Mouse (Mus musculus) heart, embryonic 16.5 days (tissue): ENCODE data around the gene Slit1. TPM values are rescaled to one million over a fixed set of nuclear protein-coding genes. Genes with fewer than 3 reads are reported as not detected.

Source experiments
- ATAC-seq: fragments of 200-750 bp; cut with Nextera tagmentation; replicated peaks from 2 replicates; pipeline ENCODE4 v1.8.0; 2017; ENCODE audit warnings: moderate number of reproducible peaks; ENCODE audit not compliant: insufficient read depth, low FRiP score; ENCODE audit errors: extremely low read depth
- H3K27ac ChIP-seq: fragments of 300-500 bp; sonication (generic); 2 replicates; pipeline ENCODE4 v1.5.1; 2014; ENCODE audit warnings: mild to moderate bottlenecking, low read length, control low read depth, moderate library complexity
- H3K27me3 ChIP-seq: fragments of 300-500 bp; sonication (generic); 2 replicates; pipeline ENCODE4 v1.6.1; 2014; ENCODE audit warnings: low read length, mixed read lengths; ENCODE audit not compliant: control insufficient read depth, insufficient read depth
- H3K36me3 ChIP-seq: fragments of 300-500 bp; sonication (generic); 2 replicates; pipeline ENCODE4 v1.6.1; 2014; ENCODE audit not compliant: control insufficient read depth, insufficient read depth
- H3K4me1 ChIP-seq: fragments of 300-500 bp; sonication (generic); 2 replicates; pipeline ENCODE4 v1.6.1; 2014; ENCODE audit warnings: low read length, mixed read lengths; ENCODE audit not compliant: control insufficient read depth, insufficient read depth
- H3K4me2 ChIP-seq: fragments of 300-500 bp; sonication (generic); 2 replicates; pipeline ENCODE4 v1.6.1; 2014; ENCODE audit warnings: low read depth, mild to moderate bottlenecking, control low read depth, low read length
- H3K4me3 ChIP-seq: fragments of 300-500 bp; sonication (generic); 2 replicates; pipeline ENCODE4 v1.5.1; 2014; ENCODE audit warnings: mild to moderate bottlenecking, control low read depth, low read length
- H3K9ac ChIP-seq: fragments of 300-500 bp; sonication (generic); 2 replicates; pipeline ENCODE4 v1.6.1; 2014; ENCODE audit warnings: low read length, control low read depth
- H3K9me3 ChIP-seq: fragments of 300-500 bp; sonication (generic); replicated peaks from 2 replicates; pipeline ENCODE4 v1.6.1; 2016; ENCODE audit warnings: low read length; ENCODE audit not compliant: control insufficient read depth
- WGBS: fragments of 180-500 bp; shearing (Covaris S2); extraction: QIAGEN DNeasy Blood & Tissue Kit; methylation state at CpG from one replicate; pipeline ENCODE4 v1.1.7; 2014; 5-methylcytosine and 5-hydroxymethylcytosine counted together
- polyA plus RNA-seq: library from polyadenylated mRNA; unstranded; fragments of >200 nt; fragmentation: Nextera tagmentation; extraction: Ambion mirVana; gene quantifications from 2 replicates; pipeline ENCODE4 v1.2.1, GENCODE M21; 2015

Slit1 gene
- polyA plus RNA-seq, 1 experiment from 2014 or later, result 0.21 TPM

- no peaks in the 10 kb centered on the region for H3K36me3 ChIP-seq
- no peaks in the 10 kb centered on the region; the same call in 1 of the 2 replicates for H3K27me3 ChIP-seq
- ATAC-seq, result no peak
- WGBS, result 91% methylated on average over 2 of the region's 2 CpGs
- no peak overlapping the region for H3K9ac ChIP-seq
- no peak overlapping the region for H3K4me3 ChIP-seq
- H3K9me3 ChIP-seq, result no peaks in the 10 kb centered on the region
- H3K4me1 ChIP-seq, result no peaks in the 10 kb centered on the region
- H3K27ac ChIP-seq, result no peak overlapping the region
- H3K4me2 ChIP-seq, result no peak overlapping the region
Observed at GRCm38 (mm10) chr19:41686194-41686593, 57.3 kb downstream of the Slit1 start.

DNA sequence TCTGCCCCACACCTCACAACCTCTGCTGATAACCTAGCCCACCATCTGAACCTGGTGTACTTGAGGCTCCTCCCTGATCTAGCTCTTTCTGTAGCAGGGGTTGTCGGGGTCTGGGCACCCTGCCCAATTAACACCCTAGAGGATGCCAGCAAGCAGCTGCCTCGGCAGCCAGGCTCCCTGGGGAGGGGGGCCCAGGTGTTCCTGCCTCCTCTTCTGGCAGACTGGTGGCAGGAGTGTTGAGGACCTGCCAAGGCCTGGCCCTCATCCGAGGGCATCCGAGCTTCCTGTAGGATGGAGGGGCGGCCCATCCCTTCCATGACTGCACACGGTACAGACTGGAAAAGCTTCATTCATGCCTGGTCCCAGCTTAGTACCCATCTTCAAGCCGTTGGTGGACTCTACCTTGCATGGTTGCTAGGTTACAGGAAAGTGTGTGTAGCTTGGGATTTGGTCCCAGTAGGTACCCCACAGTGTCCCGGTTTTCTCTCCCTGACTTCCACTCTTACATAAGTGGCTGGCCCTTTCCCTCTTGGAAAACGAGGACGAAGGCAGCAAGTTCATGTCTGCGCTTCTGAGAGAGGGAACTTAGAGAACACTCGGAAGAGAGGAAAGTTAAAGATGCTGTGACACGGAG lies 57.9 kb downstream of the Slit1 start:
- WGBS, result 71% methylated on average over 13 of the region's 13 CpGs
- no peak overlapping the region for H3K4me2 ChIP-seq
- no peak overlapping the region for H3K4me3 ChIP-seq
- H3K36me3 ChIP-seq, result no peaks in the 10 kb centered on the region
- H3K9ac ChIP-seq, result no peak overlapping the region
- H3K27me3 ChIP-seq, result no peaks in the 10 kb centered on the region; the same call in 1 of the 2 replicates
- no peaks in the 10 kb centered on the region for H3K4me1 ChIP-seq
- no peak overlapping the region for H3K27ac ChIP-seq
- no peak for ATAC-seq
- no peaks in the 10 kb centered on the region for H3K9me3 ChIP-seq

DNA sequence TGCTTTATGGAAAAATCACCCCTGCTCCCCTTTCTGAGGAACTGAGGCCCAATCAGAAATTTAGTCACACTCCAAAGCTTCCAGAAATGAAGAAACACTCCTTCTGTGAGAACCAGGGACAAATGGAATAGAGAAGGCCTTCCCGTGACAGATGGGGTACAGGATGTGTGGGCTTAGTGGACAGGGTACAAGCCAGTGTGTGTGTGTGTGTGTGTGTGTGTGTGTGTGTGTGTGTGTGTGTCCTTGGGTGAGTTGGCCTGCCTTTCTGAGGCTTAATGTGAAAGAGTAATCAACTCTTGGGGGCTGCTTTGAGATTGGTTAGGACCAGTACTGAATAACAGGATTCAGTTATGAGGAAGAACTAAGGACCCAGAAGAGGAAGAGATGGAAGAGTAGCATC lies 58.6 kb downstream of the Slit1 start:
- no peaks in the 10 kb centered on the region for H3K36me3 ChIP-seq
- no peaks in the 10 kb centered on the region; the same call in 1 of the 2 replicates for H3K27me3 ChIP-seq
- no peak overlapping the region for H3K9ac ChIP-seq
- no peaks in the 10 kb centered on the region for H3K9me3 ChIP-seq
- ATAC-seq, result no peak
- H3K27ac ChIP-seq, result no peak overlapping the region
- H3K4me3 ChIP-seq, result no peak overlapping the region
- no peaks in the 10 kb centered on the region for H3K4me1 ChIP-seq
- WGBS, result 71% methylated on average over 1 of the region's 1 CpGs
- H3K4me2 ChIP-seq, result no peak overlapping the region

- no peak for ATAC-seq
- H3K9me3 ChIP-seq, result no peaks in the 10 kb centered on the region
- 61% methylated on average over 1 of the region's 1 CpGs for WGBS
Observed at GRCm38 (mm10) chr19:41683951-41684350, 59.5 kb downstream of the Slit1 start.

DNA sequence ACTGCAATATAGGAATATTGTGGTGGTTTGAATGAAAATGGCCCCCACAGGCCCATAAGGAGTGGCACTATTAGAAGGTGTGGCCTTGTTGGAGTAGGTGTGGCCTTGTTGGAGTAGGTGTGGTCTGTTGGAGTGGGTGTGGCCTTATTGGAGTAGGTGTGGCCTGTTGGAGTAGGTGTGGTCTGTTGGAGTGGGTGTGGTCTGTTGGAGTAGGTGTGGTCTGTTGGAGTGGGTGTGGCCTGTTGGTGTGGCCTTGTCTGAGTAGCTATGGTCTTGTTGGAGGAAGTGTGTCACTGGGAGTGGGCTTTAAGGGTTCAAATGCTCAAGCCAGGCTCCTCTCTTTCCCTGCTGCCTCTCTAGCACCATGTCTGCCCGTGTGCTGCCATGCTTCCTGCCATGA lies 63.2 kb downstream of the Slit1 start:
- WGBS, result 92% methylated on average over 1 of the region's 1 CpGs
- no peak for ATAC-seq
- no peak overlapping the region for H3K9ac ChIP-seq
- H3K27ac ChIP-seq, result no peak overlapping the region
- no peaks in the 10 kb centered on the region for H3K9me3 ChIP-seq
- H3K4me2 ChIP-seq, result no peak overlapping the region
- no peaks in the 10 kb centered on the region for H3K36me3 ChIP-seq
- no peaks in the 10 kb centered on the region for H3K4me1 ChIP-seq
- peaks cover 11% of the 10 kb centered on the region for H3K27me3 ChIP-seq
- H3K4me3 ChIP-seq, result no peak overlapping the region

More at GRCm38 (mm10) chr19:41683951-41684350, 59.5 kb downstream of the Slit1 start:
- Histone ChIP-seq H3K4me2 (no peak overlapping the region), H3K9ac (no peak overlapping the region), H3K27ac (no peak overlapping the region), H3K4me3 (no peak overlapping the region), H3K27me3 (no peaks in the 10 kb centered on the region; the same call in 1 of the 2 replicates), H3K36me3 (no peaks in the 10 kb centered on the region), H3K4me1 (no peaks in the 10 kb centered on the region)

DNA sequence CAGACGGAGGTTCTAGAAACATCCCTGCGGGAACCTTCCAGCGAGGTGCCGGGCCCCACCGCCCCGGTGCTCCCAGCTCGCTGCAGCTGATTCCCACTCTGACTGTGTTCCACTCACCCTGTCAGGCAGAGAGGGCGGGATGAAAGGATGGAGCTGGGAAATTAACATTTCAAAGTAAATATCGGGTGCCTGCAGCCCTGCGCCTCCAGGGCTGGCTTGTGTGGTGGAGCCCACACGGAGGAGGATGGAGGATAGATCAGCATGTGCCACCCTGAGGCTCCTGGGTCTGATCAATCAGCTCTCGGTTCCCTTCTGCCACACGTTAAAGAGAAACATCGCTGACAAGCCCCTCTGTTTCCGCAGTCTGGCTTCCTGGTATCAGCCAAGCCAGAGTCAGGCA lies 64.4 kb downstream of the Slit1 start:
- H3K4me2 ChIP-seq, result no peak overlapping the region
- H3K9ac ChIP-seq, result no peak overlapping the region

DNA sequence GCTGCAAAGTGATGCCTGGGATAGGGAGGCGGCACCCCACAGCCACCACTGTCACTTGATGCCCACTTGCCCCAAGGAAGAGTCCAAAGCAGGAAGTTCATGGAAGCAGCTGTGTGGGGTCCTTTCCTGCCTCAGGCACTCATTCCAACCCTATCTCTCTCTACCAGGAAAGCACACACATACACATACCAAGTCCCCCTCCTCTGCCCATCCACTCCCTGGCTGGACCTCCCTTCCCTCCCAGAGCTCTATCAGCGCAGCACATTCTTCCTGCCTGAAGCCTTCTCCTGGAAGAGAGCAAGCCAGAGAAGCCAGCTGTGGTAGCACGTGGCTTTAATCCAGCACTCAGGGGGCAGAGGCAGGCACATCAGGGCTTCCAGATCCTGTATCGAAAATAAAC lies 65.9 kb downstream of the Slit1 start:
- Histone ChIP-seq H3K9ac (no peak overlapping the region), H3K36me3 (no peaks in the 10 kb centered on the region), H3K9me3 (no peaks in the 10 kb centered on the region), H3K4me1 (no peaks in the 10 kb centered on the region), H3K4me2 (no peak overlapping the region), H3K27ac (no peak overlapping the region), H3K27me3 (peaks cover 16% of the 10 kb centered on the region), H3K4me3 (no peak overlapping the region)
- no peak for ATAC-seq
- WGBS, result 34% methylated on average over 4 of the region's 4 CpGs

More for the DNA sequence above, 64.4 kb downstream of the Slit1 start:
- Histone ChIP-seq H3K27ac (no peak overlapping the region), H3K4me1 (no peaks in the 10 kb centered on the region), H3K27me3 (peaks cover 14% of the 10 kb centered on the region), H3K9me3 (no peaks in the 10 kb centered on the region), H3K36me3 (no peaks in the 10 kb centered on the region), H3K4me3 (no peak overlapping the region)
- ATAC-seq, result no peak
- 33% methylated on average over 15 of the region's 15 CpGs for WGBS

DNA sequence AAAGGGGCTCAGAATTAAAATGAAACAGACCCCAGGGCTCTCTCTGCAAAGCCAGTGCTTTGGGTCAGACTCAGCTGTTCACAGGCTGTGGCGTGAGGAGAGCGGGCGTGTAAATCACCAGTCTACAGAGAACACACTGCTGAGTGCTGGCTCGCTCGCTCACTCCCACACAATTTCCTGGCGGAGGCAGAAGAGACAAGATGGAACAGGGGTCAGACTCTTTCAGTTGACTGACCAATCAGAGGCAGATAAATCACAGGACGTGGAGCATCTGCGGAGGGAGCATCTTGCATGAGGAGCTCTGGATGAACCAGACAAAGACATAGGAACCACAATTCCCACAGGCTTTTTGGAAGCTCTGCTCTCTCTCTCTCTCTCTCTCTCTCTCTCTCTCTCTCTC lies 67.9 kb downstream of the Slit1 start:
- WGBS, result 56% methylated on average over 8 of the region's 8 CpGs
- Histone ChIP-seq H3K36me3 (no peaks in the 10 kb centered on the region), H3K9me3 (no peaks in the 10 kb centered on the region), H3K27me3 (peaks cover 16% of the 10 kb centered on the region), H3K4me3 (no peak overlapping the region), H3K4me2 (no peak overlapping the region), H3K27ac (no peak overlapping the region), H3K9ac (no peak overlapping the region), H3K4me1 (no peaks in the 10 kb centered on the region)
- no peak for ATAC-seq

GRCm38 (mm10) chr19:41674366-41674765 lies 69.1 kb downstream of the Slit1 start:
- H3K4me3 ChIP-seq, result no peak overlapping the region
- no peak overlapping the region for H3K27ac ChIP-seq
- H3K4me2 ChIP-seq, result no peak overlapping the region
- no peaks in the 10 kb centered on the region for H3K9me3 ChIP-seq
- H3K36me3 ChIP-seq, result no peaks in the 10 kb centered on the region
- no peak overlapping the region for H3K9ac ChIP-seq
- H3K4me1 ChIP-seq, result no peaks in the 10 kb centered on the region
- H3K27me3 ChIP-seq, result peaks cover 18% of the 10 kb centered on the region
- WGBS, result 54% methylated on average over 4 of the region's 4 CpGs
- ATAC-seq, result no peak
